Mouse (Mus musculus): ENCODE data around the gene Prdm16. TPM values are rescaled to one million over a fixed set of nuclear protein-coding genes. Genes with fewer than 3 reads are reported as not detected.

The Prdm16 gene
- polyA plus RNA-seq, 1 experiment from 2014 or later = 16.2 TPM

GRCm38 (mm10) chr4:154420749-154421148, 215.9 kb downstream of the Prdm16 start:
- H3K4me1 ChIP-seq = peaks cover 25% of the 10 kb centered on the region
- H3K4me3 ChIP-seq = no peak overlapping the region
- H3K9ac ChIP-seq (replicated peaks) = no peak overlapping the region
- ATAC-seq (ENCODE audit: low FRiP score, low read depth) = no peak
- 83% methylated on average over 17 of the region's 17 CpGs for WGBS
- H3K27ac ChIP-seq (replicated peaks) = no peak overlapping the region
- peaks cover 43% of the 10 kb centered on the region for H3K27me3 ChIP-seq
- no peak overlapping the region for H3K4me2 ChIP-seq (replicated peaks)
- H3K36me3 ChIP-seq = no peaks in the 10 kb centered on the region
- peaks cover 7% of the 10 kb centered on the region; the same call in 1 of the 2 replicates for H3K9me3 ChIP-seq

GRCm38 (mm10) chr4:154419766-154420165, 216.9 kb downstream of the Prdm16 start:
- ATAC-seq (ENCODE audit: low FRiP score, low read depth) = no peak
- no peaks in the 10 kb centered on the region for H3K36me3 ChIP-seq
- no peak overlapping the region for H3K4me2 ChIP-seq (replicated peaks)
- no peak overlapping the region for H3K4me3 ChIP-seq
- H3K27me3 ChIP-seq = peaks cover 39% of the 10 kb centered on the region
- H3K9me3 ChIP-seq = peaks cover 7% of the 10 kb centered on the region; the same call in 1 of the 2 replicates
- no peak overlapping the region for H3K9ac ChIP-seq (replicated peaks)
- H3K27ac ChIP-seq (replicated peaks) = no peak overlapping the region
- peaks cover 25% of the 10 kb centered on the region for H3K4me1 ChIP-seq
- 85% methylated on average over 4 of the region's 4 CpGs for WGBS

- Histone ChIP-seq H3K9ac (replicated peaks) (no peak overlapping the region), H3K27me3 (peaks cover 37% of the 10 kb centered on the region), H3K4me2 (replicated peaks) (no peak overlapping the region), H3K4me3 (no peak overlapping the region), H3K36me3 (no peaks in the 10 kb centered on the region), H3K27ac (replicated peaks) (no peak overlapping the region), H3K9me3 (peaks cover 7% of the 10 kb centered on the region; the same call in 1 of the 2 replicates), H3K4me1 (peaks cover 23% of the 10 kb centered on the region)
- no peak for ATAC-seq (ENCODE audit: low FRiP score, low read depth)
- WGBS = 20% methylated on average over 2 of the region's 2 CpGs
Measured at GRCm38 (mm10) chr4:154418993-154419392, 217.7 kb downstream of the Prdm16 start.

- Histone ChIP-seq H3K27me3 (peaks cover 37% of the 10 kb centered on the region), H3K9me3 (peaks cover 7% of the 10 kb centered on the region; the same call in 1 of the 2 replicates), H3K27ac (replicated peaks) (no peak overlapping the region), H3K4me2 (replicated peaks) (no peak overlapping the region), H3K4me3 (no peak overlapping the region), H3K9ac (replicated peaks) (no peak overlapping the region), H3K36me3 (no peaks in the 10 kb centered on the region), H3K4me1 (peaks cover 23% of the 10 kb centered on the region)
- WGBS = 85% methylated on average over 4 of the region's 4 CpGs
- ATAC-seq (ENCODE audit: low FRiP score, low read depth) = no peak
Measured at GRCm38 (mm10) chr4:154418327-154418744, 218.3 kb downstream of the Prdm16 start.

- H3K4me3 ChIP-seq = no peak overlapping the region
- no peaks in the 10 kb centered on the region for H3K36me3 ChIP-seq
- H3K27me3 ChIP-seq = peaks cover 38% of the 10 kb centered on the region
- H3K9me3 ChIP-seq = peaks cover 7% of the 10 kb centered on the region; the same call in 1 of the 2 replicates
- H3K9ac ChIP-seq (replicated peaks) = no peak overlapping the region
- peaks cover 11% of the 10 kb centered on the region; the same call in 1 of the 2 replicates for H3K4me1 ChIP-seq
- WGBS = 76% methylated on average over 6 of the region's 6 CpGs
- no peak overlapping the region for H3K4me2 ChIP-seq (replicated peaks)
- H3K27ac ChIP-seq (replicated peaks) = no peak overlapping the region
- ATAC-seq (ENCODE audit: low FRiP score, low read depth) = no peak
Measured at GRCm38 (mm10) chr4:154416728-154417127, 219.9 kb downstream of the Prdm16 start.

- no peak overlapping the region for H3K9ac ChIP-seq (replicated peaks)
- H3K27me3 ChIP-seq = peaks cover 45% of the 10 kb centered on the region
- peaks cover 7% of the 10 kb centered on the region; the same call in 1 of the 2 replicates for H3K9me3 ChIP-seq
- no peak overlapping the region for H3K27ac ChIP-seq (replicated peaks)
- no peak for ATAC-seq (ENCODE audit: low FRiP score, low read depth)
- H3K36me3 ChIP-seq = no peaks in the 10 kb centered on the region
- H3K4me1 ChIP-seq = peaks cover 26% of the 10 kb centered on the region
- no peak overlapping the region for H3K4me3 ChIP-seq
- H3K4me2 ChIP-seq (replicated peaks) = no peak overlapping the region
- whole genome bisulfite sequencing = 54% methylated on average over 4 of the region's 4 CpGs
Measured at GRCm38 (mm10) chr4:154414885-154415284, 221.8 kb downstream of the Prdm16 start.

GRCm38 (mm10) chr4:154410559-154410958, 226.1 kb downstream of the Prdm16 start:
- H3K4me1 ChIP-seq = peaks cover 31% of the 10 kb centered on the region

GRCm38 (mm10) chr4:154409841-154410240, 226.8 kb downstream of the Prdm16 start:
- Histone ChIP-seq H3K36me3 (no peaks in the 10 kb centered on the region), H3K27me3 (peaks cover 50% of the 10 kb centered on the region), H3K4me2 (replicated peaks) (no peak overlapping the region), H3K9me3 (no peaks in the 10 kb centered on the region), H3K27ac (replicated peaks) (no peak overlapping the region), H3K4me3 (no peak overlapping the region), H3K4me1 (peaks cover 31% of the 10 kb centered on the region), H3K9ac (replicated peaks) (no peak overlapping the region)
- no peak for ATAC-seq (ENCODE audit: low FRiP score, low read depth)
- WGBS = 78% methylated on average over 10 of the region's 10 CpGs

More at GRCm38 (mm10) chr4:154410559-154410958, 226.1 kb downstream of the Prdm16 start:
- H3K4me3 ChIP-seq = no peak overlapping the region
- peaks cover 50% of the 10 kb centered on the region for H3K27me3 ChIP-seq
- no peaks in the 10 kb centered on the region for H3K9me3 ChIP-seq
- no peak overlapping the region for H3K4me2 ChIP-seq (replicated peaks)
- no peaks in the 10 kb centered on the region for H3K36me3 ChIP-seq
- 83% methylated on average over 8 of the region's 8 CpGs for WGBS
- H3K9ac ChIP-seq (replicated peaks) = no peak overlapping the region
- no peak for ATAC-seq (ENCODE audit: low FRiP score, low read depth)
- H3K27ac ChIP-seq (replicated peaks) = no peak overlapping the region

- WGBS = 56% methylated on average over 19 of the region's 19 CpGs
- Histone ChIP-seq H3K4me3 (no peak overlapping the region), H3K9me3 (no peaks in the 10 kb centered on the region), H3K27ac (replicated peaks) (no peak overlapping the region), H3K27me3 (peaks cover 49% of the 10 kb centered on the region), H3K4me1 (peaks cover 31% of the 10 kb centered on the region), H3K4me2 (replicated peaks) (no peak overlapping the region), H3K36me3 (no peaks in the 10 kb centered on the region), H3K9ac (replicated peaks) (no peak overlapping the region)
- ATAC-seq (ENCODE audit: low FRiP score, low read depth) = peak; percentile 56; the same call in 1 of the 2 replicates
Measured at GRCm38 (mm10) chr4:154409237-154409721, 227.4 kb downstream of the Prdm16 start.

- Histone ChIP-seq H3K9ac (replicated peaks) (no peak overlapping the region), H3K4me2 (replicated peaks) (no peak overlapping the region), H3K9me3 (no peaks in the 10 kb centered on the region), H3K4me1 (peaks cover 27% of the 10 kb centered on the region), H3K27ac (replicated peaks) (0 out of 2 replicates have a peak overlapping the region, but pooled peaks have one; percentile 11), H3K27me3 (peaks cover 17% of the 10 kb centered on the region), H3K4me3 (no peak overlapping the region), H3K36me3 (no peaks in the 10 kb centered on the region)
- ATAC-seq (ENCODE audit: low FRiP score, low read depth) = no peak
- 18% methylated on average over 4 of the region's 4 CpGs for WGBS
Measured at GRCm38 (mm10) chr4:154402948-154403347, 233.7 kb downstream of the Prdm16 start.

- Histone ChIP-seq H3K4me2 (replicated peaks) (no peak overlapping the region), H3K36me3 (no peaks in the 10 kb centered on the region), H3K4me3 (no peak overlapping the region), H3K4me1 (peaks cover 27% of the 10 kb centered on the region), H3K9me3 (no peaks in the 10 kb centered on the region), H3K27me3 (peaks cover 17% of the 10 kb centered on the region), H3K9ac (replicated peaks) (no peak overlapping the region), H3K27ac (replicated peaks) (0 out of 2 replicates have a peak overlapping the region, but pooled peaks have one; percentile 11)
- no peak for ATAC-seq (ENCODE audit: low FRiP score, low read depth)
- 59% methylated on average over 10 of the region's 10 CpGs for WGBS
Measured at GRCm38 (mm10) chr4:154401982-154402932, 234.4 kb downstream of the Prdm16 start.

GRCm38 (mm10) chr4:154401379-154401778, 235.3 kb downstream of the Prdm16 start:
- Histone ChIP-seq H3K4me1 (peaks cover 30% of the 10 kb centered on the region), H3K4me2 (replicated peaks) (no peak overlapping the region), H3K27ac (replicated peaks) (no peak overlapping the region), H3K9ac (replicated peaks) (no peak overlapping the region), H3K36me3 (no peaks in the 10 kb centered on the region), H3K27me3 (peaks cover 17% of the 10 kb centered on the region; the same call in 1 of the 2 replicates), H3K9me3 (no peaks in the 10 kb centered on the region), H3K4me3 (no peak overlapping the region)
- no peak for ATAC-seq (ENCODE audit: low FRiP score, low read depth)
- 84% methylated on average over 5 of the region's 5 CpGs for WGBS

Data from midbrain, embryonic 12.5 days (tissue).